Mouse (Mus musculus): ENCODE results near the gene Card19. TPM values are rescaled to one million over a fixed set of nuclear protein-coding genes. Genes with fewer than 3 reads are reported as not detected.
A peak's percentile ranks its signal among the peaks of the same experiment; 100 is the strongest.

Card19 gene
- total RNA-seq, 2 experiments from 2014 or later = 103 to 108 TPM

DNA sequence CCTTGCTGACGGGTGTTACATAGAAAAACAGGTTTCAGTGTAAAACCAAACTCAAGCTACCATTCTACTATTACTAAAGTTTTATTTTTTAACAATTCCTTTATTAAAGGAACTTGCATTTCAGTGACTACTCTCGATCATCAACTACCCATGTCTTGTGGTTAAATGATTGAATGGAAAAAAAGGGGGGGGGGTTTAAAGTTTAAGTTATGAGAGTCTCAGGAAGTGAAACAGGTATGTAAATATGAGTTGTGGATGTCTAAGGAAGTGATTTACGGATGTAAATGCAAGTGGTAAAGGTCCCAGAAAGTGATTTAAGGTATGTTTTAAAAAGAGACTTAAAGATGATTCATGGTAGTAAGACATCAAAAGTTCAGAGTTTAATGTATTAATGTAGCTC is 9.3 kb upstream of the Card19 start:
- DNase-seq = no peak

DNA sequence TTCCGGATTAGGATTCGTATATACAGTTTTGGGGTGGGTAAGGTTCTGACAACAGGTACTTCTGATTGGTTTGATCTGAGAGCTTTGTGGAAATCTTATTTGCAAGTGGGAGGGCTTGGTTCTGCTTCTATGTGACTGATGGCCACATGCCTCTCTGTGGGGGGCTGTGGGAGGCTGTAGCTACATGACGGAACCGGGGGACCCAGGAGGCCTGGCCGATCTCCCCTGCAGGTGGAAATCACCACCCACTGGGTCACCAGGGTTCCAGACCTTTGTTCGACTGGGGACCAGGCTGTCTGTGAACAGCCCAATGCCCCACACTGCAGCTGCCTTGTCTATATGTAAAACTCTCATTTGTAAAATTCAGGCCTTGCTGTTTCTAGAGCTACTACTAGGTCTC is 8.9 kb upstream of the Card19 start:
- no peak for DNase-seq

DNA sequence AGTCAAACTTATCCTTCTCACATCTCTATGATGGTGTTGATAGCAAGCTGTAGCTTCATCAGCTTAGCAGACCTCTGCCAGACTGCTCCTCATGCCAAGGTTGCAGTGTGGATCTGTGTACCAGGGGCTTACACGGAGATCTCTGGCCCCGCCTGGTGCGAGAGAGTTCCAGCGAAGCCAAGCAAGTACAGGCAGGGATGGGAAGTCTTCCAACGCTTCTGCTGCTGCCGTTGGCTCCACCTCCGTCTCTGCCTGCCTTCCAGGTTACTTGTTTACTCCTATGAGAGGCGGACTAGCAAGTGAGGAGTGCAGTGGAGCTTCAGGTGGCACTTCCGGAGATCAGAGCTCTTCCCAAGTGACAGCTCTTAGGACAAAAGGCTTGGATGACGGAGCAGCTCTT is 8.5 kb upstream of the Card19 start:
- DNase-seq = no peak

DNA sequence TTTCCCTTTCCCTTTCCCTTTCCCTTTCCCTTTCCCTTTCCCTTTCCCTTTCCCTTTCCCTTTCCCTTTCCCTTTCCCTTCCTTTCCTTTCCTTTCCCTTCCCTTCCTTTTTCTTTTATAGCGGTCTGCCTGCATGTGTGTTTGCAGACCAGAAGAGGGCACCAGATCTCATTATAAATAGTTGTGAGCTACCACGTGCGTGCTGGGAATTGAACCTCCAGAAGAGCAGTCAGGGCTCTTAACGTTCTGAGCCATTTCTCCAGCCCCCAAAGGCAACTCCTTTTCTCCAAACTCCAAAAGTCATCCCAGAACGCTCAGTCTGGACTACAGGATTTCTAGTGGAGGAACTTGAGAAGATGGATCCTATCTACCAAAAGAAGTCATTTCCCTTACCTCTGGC is 5.1 kb upstream of the Card19 start:
- no peak for DNase-seq

DNA sequence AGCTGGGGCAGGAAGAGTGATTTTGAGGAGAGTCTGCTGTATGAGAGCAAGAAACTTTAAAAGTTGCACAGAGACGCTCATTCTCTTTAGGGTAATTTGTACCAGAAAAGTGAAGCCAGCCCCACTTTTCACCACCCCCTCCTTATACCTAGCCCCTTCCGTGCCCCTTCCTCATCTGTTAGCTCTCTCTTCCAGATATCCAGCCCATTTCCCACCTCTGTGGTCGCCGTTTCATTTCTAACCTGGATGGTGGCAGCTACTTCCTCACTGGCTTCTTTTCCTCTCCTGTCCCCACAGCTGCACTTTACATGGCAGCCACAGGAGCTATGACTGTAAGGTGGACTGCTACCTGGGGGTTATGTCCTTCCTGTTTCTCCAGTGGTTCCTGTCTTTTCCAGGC is 3.5 kb upstream of the Card19 start:
- no peak for DNase-seq

DNA sequence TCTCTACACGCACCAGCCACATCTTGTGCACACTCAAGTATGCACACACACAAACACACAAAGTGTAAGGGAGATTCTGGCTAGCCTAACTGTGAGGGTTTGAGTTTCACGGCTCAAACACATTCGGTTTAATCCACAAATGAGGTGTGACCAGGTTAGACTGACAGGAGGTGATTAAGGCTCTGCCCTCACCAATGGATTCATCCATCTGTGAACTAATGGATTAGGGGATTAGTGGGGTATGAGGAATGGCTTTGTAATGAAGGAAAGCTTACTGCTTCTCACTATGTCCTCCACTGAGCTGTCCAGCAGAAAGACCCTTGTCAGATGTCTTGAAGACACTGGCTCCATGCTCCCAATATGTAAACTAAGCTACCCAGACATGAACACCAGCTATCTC is 2.8 kb upstream of the Card19 start:
- no peak for DNase-seq

DNA sequence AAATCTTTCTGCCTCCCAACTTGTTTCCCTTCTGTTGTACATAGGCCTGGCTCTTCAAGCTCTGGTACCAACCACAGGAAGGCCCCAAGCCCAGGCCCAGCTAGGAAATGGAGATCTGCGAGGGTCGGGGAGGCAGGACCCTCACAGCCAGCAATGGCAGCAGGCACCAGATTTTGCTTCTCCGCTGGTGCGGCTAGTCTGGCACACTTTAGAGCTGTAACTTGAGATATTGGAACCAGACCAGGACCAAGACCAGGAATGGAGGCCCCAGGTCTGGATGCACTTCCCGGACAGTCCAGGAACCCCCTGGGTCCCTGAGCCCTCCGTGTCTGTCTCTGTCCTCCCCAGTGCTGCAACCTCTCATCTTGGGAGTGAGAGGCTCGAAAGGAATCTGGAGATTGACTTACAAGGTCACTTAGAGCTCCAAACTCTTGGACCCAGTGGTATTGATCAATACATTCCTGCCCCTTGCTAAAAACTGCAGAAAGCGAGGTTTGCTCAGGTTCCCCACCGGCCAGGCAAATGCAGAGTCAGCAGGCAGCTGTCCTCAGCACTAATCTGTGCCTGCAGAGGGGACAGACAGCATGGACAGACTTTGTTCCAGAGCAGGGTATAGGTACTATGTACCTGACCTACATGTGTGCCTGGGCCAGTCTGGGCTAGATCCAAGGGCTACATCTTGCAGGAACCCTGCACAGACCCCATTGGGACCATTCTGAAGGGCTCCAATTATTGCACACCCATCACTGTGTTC is 1.1 kb upstream of the Card19 start:
- DNase-seq = no peak

DNA sequence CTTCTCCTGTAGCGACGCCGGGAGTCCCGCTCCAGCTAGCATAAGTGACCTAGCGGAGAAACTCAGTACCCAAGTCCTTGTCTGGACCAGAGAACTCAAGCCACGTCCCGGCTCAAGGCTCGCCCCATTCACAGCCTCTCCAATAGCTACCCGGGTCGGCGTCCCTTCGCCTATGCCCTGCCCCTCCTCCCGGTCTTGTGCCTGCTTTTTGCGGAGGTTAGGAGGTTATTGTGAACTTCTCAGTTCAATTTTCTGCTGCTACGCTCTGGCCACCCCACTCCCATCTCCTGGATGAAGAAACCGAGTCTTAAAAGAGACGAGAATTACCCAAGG is 349 bp upstream of the Card19 start:
- no peak for DNase-seq

DNA sequence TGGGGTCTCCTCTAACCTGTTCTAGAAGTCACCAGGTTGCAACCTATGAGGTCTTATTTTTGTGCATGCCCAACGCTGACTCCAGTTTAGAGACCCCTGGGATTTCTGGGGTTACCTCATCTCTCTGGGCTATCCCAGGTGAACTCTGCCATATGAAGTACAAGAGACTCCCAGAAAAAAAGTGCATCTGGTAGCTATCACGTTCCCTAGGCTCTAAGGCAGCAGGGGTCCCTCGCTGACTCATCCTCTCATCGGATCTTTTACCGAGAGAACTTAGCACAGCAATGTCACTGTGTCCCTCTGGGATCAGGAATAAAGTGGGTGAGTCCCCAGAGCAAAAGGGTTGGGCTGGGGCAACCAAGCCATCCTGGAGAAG is 721 bp downstream of the Card19 start:
- no peak for DNase-seq

DNA sequence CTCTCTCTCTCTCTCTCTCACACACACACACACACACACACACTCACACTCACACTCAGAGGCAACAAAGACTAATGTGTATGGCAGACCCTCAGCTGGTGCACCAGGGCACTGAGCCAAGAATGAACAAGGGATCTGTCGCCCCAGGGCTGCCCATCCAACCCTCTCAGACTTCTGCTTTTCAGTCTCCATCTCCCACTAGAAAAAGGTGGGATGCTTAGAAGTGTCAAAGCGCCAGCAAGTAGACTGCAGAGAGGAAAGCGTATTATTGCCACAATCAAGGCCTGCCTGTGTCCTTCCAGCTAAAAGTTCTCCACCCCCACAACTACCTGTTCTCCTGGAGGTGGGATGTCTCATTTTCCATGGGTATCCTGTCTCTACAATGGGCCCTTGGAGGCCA is 1.4 kb downstream of the Card19 start:
- DNase-seq = no peak

DNA sequence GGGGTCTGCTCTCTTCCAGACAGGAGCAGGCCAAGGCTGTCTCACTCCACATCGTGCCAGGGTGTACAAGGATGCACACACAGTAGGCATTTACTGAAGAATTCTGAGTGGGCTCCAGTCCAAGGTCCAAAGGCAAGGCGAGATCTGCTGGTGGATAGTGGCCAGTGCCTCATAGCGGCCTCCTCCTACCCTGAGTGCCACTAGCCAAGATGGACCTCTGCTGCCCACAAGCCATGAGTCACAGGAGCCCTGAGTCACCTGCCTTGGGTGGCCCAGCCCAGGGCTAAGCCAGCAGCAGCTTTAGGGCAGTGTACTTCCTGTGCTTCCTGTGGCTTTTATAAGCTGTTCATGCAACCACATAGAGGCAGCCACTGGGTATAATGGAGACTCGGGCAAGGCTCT is 2.3 kb downstream of the Card19 start:
- DNase-seq = peak; percentile 43

DNA sequence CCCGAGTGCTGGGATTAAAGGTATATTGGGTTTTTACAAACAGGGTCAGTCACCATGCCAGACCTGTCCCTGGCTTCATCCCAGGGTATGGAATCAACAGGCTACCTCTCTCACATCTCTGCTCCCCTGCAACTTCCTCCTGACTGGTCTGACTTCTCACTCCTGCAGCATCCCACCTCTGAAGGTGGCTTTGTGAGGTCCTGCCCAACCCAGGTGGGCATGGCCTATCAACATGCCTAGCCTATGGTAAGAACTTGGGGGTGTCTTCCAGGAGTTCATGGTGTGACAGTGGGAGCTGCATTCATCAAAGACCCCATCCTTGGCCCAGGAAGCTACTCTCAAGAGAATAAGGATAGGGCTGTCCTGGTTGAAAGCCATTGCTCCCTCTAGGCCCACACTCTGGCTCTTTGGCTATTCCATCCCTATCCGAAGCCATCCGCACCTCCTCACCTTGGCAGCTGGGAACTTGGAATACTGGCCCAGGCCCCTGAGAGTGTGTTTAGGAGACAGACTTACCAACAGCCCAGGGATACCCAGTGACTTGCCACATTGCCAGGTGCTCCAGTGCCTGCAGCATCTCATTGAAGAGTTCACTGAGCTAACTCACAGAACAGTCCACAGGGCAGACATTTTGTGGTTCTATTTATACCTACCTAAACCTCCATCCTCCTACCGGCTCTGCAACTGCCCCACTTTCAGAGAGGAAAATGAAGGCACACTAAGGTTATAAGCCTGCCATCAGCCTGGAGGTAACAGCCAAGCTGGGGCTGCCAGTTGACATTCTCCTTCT is 2.9 kb downstream of the Card19 start:
- DNase-seq = no peak

DNA sequence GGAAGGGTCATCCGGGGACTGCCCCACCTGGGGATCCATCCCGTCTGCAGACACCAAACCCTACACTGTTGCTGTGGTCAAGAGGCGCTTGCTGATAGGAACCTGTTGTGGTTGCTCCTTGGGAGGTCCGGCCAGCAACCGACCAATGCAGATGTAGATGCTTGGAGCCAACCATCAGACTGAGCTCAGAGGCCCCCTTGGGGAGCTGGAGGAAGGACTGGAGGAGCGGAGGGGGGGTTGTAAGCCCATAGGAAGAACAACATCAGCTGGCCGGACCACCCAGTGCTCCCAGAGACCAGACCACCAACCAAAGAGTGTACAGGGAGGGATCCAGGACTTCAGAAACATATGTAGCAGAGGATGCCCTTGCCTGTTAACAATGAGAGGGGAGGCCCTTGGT is 6.5 kb downstream of the Card19 start:
- DNase-seq = no peak

DNA sequence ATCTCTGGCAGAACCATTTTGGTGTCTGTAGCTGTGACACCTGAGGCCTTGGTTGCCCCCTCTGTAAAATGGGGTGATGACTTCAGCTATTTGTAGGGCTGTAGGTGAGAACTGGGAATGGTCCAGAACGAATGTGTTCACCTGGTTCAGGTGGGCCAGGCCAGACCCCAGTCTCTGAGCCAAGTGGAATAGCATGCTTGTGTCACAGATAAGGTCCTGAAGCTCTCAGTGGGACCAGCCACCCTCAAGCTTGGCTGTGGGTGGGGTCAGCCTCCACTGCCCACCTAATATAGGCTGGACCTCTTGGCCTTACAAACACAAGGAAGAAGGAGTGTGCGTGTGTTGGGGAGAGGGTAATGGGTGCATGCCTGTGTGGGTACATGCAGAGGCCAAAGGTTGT is 9.5 kb downstream of the Card19 start:
- DNase-seq = no peak

DNA sequence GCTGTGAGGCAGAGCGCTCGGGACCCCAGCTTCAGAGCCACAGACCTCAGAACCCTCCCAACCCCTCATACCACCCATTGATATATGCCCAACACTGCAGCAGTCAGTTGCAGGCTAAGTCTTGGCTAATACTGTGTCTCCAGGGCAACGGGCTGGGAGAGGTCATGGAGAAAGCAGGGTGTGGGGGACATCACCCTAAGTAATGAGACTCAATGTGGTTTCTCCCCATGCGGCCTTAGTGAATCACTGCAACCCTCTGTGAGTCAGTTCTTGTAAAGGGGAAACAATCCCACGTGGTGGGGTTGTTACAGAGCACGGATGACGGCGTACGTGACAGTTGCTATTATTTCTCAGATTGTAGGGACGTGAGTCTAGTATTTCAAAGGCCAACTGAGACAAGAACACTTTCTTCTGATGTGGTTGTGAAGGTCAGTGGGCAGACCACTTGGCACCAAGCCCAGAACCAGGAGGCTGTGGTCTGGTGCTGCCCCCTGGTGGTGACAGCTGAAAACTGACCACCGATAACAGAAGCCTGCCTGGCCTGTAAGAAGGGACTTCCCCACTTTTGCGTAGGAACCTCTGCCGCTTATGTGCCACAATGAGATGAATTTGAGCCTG is 10.3 kb downstream of the Card19 start:
- DNase-seq = peak; percentile 93

DNA sequence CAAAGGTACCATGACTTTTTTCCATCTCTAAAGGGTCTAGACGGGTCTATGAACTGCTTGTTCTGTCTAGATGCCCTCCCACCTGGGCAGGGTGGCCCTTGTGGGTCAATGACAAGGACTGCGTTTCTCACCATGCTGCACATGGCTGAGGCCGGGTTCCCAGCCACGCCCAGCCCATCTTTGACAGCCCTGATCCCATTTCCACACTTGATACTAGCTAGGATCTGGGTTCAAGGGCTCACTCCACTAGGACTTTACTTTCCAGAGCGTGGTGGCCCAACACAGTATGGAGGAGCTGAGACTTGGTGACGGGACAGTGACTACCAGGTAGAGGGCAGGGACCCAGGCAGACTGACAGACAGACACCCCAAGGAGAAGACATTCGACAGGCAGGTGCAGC is 13.3 kb downstream of the Card19 start:
- DNase-seq = no peak

DNA sequence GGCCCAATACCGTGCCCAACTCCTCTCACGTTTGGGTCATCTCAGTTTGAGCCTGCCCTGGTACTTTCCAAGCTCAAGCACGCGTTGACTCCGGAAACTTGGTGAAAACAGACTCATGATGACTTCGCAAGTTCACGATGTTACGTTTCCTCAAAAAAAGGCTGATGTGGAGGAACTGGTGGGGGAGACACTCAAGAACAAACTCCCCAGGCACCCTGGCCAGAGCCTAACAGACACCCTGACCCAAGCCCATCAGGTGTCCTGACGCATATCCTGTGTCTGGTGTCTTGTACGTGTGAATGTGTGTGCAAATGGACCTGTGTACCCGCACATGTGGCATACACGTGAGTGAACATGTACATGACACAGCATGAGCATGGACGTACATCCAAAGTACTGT is 15.1 kb downstream of the Card19 start:
- no peak for DNase-seq

DNA sequence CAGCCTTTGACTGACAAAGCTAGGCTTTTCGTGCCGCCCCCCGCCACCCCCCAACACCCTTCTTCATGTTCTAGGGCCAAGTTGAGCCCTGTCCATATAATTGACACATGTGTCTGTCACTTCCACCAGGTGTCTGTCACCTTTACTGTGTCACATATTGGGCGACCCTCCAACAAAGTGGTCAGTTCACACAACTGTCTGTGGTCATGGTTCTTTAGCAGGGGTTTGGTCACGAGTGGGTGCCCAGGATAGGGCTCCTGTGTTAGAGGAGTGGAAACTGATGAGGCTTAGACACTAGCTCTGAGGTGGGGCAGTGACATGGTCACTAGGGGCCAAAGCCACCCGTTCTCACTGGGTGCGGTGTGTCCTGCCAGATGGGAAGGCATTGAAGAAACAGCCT is 15.9 kb downstream of the Card19 start:
- no peak for DNase-seq

DNA sequence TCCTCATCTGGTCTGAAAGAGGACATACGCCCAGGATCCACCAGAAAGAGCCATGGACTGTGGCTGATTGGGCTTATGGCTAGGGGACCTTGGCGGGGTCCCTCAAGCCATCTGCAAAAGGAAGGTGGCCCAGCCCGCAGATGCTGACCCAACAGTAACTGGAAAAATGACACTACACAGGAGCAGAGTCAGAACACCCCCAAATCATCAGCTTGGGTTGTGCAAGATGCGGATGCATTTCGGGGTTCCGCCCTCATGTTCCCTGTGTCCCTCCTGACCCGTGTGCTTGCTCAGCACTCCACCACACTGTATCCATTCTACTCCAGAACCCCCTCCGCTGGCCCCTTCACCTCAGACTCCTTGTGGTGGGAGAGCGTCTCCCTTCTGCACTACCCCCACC is 17.1 kb downstream of the Card19 start:
- DNase-seq = no peak

DNA sequence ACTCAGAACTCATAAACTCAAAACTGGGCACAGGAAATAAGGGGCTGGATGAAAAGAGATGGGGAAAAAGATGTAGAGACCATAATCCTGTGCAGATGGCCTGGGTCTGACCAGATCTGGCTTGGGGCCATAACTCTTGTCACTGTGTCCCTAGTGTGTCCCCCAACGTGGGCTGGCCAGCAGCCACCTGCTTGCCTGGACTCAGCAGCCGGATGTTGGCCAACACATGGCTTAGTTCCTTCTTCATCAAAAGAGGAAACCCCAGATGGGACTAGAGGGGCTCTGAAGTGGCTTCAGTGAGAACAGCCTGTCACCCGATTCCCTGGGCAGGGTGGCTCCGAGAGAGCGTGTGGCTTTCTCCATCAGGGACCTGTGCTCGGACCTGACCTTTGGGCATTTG is 19.1 kb downstream of the Card19 start:
- DNase-seq = peak; percentile 29

DNA sequence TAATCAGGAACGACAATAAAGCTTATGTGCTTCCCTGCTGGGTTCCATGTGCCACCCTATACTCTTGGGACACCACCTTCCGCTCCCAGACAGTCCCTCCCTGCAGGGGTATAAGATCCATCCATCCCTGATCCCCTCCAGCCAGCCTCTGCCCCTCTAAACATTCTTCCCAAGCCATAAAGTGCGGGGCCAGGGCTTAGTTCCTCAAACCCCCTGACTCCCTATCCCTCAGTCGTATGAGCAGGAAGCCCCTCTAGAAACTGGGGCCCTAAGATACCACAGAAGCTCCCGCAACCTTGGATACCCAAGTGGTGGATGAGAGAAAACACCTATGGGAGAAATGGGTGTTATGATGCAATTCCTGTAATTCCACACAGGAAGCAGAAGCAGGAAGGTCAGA is 19.6 kb downstream of the Card19 start:
- no peak for DNase-seq

DNA sequence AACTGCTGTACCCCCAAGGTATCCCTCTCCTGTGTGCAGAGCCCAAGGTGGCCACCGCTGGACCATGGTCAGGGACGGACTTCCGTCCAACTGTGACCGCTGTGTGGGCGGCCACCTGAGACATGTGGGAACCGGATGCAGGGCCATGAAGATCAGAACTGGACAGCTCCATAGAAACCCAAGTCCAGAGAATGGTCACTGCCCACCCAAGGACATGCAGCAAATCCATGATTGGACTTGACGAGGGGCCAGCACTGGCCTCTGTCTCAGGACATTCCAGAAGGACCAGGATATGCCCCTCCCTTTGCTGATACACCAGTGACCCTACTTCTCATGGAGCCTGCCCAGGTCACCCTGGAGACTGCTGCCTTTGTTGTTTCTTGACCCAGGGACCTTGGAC is 20.2 kb downstream of the Card19 start:
- DNase-seq = no peak

DNA sequence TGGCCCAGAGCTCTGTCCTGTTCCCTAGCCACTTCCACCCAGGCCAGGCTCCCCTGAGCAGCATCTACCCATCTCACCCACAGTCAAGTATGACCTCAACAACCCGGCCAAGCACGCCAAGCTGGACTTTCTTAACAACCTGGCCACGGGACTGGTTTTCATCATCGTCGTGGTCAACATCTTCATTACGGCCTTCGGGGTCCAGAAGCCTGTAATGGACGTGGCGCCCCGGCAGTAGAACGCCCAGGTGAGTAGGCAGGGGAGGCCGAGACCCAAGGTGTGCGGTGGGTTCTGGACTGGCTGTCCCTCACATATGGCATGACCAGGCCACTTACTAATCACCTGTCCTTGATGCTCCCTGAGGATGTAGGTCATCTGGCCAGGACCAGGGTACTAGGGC is 21.0 kb downstream of the Card19 start:
- no peak for DNase-seq

DNA sequence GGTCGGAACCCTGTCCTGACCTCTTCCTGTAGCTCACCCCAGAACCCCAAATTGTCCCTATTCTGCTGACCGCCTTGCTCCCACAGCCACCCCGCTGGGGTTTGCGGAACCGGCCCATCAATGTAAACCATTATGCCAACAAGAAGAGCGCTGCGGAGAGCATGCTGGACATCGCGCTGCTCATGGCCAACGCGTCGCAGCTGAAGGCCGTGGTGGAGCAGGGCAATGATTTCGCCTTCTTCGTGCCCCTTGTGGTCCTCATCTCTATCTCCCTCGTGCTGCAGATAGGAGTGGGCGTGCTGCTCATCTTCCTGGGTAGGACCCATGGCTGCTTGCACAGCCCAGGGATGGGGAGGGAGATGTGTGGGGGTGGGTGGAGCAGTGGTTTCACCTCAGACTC is 22.2 kb downstream of the Card19 start:
- DNase-seq = no peak
